Mouse (Mus musculus) retina, embryonic 14.5 days (tissue): ENCODE data around the gene Fbxl17.

ENCODE experiments used
- DNase-seq: peaks from one replicate; pipeline ENCODE4 v3.0.0-alpha.2; 2015; ENCODE audit warnings: low spot score

Fbxl17 gene

GRCm38 (mm10) chr17:63045297-63045696 lies 454.5 kb downstream of the Fbxl17 start:
- DNase-seq, result no peak

- no peak for DNase-seq
Observed at GRCm38 (mm10) chr17:63043046-63043675, 456.7 kb downstream of the Fbxl17 start.

- DNase-seq, result no peak
Observed at GRCm38 (mm10) chr17:63037562-63037961, 462.3 kb downstream of the Fbxl17 start.

- no peak for DNase-seq
Observed at GRCm38 (mm10) chr17:63033141-63033540, 466.7 kb downstream of the Fbxl17 start.

GRCm38 (mm10) chr17:63029105-63029504 lies 470.7 kb downstream of the Fbxl17 start:
- no peak for DNase-seq

GRCm38 (mm10) chr17:63025238-63025637 lies 474.6 kb downstream of the Fbxl17 start:
- peak; percentile 35 for DNase-seq

GRCm38 (mm10) chr17:63017605-63018167 lies 482.1 kb downstream of the Fbxl17 start:
- DNase-seq, result no peak

- DNase-seq, result no peak
Observed at GRCm38 (mm10) chr17:63012571-63012923, 487.3 kb downstream of the Fbxl17 start.

GRCm38 (mm10) chr17:63011893-63012570 lies 487.8 kb downstream of the Fbxl17 start:
- DNase-seq, result peak; percentile 42

GRCm38 (mm10) chr17:63010830-63011229 lies 489.0 kb downstream of the Fbxl17 start:
- DNase-seq, result no peak

GRCm38 (mm10) chr17:63008788-63009187 lies 491.0 kb downstream of the Fbxl17 start:
- no peak for DNase-seq

GRCm38 (mm10) chr17:63008277-63008676 lies 491.5 kb downstream of the Fbxl17 start:
- peak; percentile 78 for DNase-seq

- DNase-seq, result no peak
Observed at GRCm38 (mm10) chr17:63007876-63008275, 491.9 kb downstream of the Fbxl17 start.
